Mouse (Mus musculus) heart, postnatal 0 days (tissue): ENCODE results near the gene Zfp710. TPM values are rescaled to one million over a fixed set of nuclear protein-coding genes. Genes with fewer than 3 reads are reported as not detected.

ENCODE experiments used
- ATAC-seq: fragments of 200-750 bp; cut with Nextera tagmentation; 2 replicates; pipeline ENCODE4 v1.8.0; 2017; ENCODE audit warnings: low read depth, moderate number of reproducible peaks, moderate library complexity; ENCODE audit not compliant: insufficient read depth
- DNase-seq: peaks from one replicate; pipeline ENCODE4 v3.0.0-alpha.2; 2016; ENCODE audit warnings: low spot score
- H3K27ac ChIP-seq: fragments of 300-500 bp; sonication (generic); 2 replicates; pipeline ENCODE4 v1.5.1; 2014; ENCODE audit warnings: low read depth, mild to moderate bottlenecking
- H3K27me3 ChIP-seq: fragments of 300-500 bp; sonication (generic); 2 replicates; pipeline ENCODE4 v1.6.1; 2014; ENCODE audit warnings: low read length, mixed read lengths; ENCODE audit not compliant: control insufficient read depth, insufficient read depth
- H3K36me3 ChIP-seq: fragments of 300-500 bp; sonication (generic); replicated peaks from 2 replicates; pipeline ENCODE4 v1.6.1; 2014; ENCODE audit warnings: low read length, mixed read lengths; ENCODE audit not compliant: control insufficient read depth, insufficient read depth
- H3K4me1 ChIP-seq: fragments of 300-500 bp; sonication (generic); 2 replicates; pipeline ENCODE4 v1.6.1; 2014; ENCODE audit warnings: antibody characterized with exemption; ENCODE audit not compliant: control insufficient read depth, insufficient read depth
- H3K4me2 ChIP-seq: fragments of 300-500 bp; sonication (generic); 2 replicates; pipeline ENCODE4 v1.6.1; 2014; ENCODE audit warnings: low read depth, mild to moderate bottlenecking, low read length, moderate library complexity
- H3K4me3 ChIP-seq: fragments of 300-500 bp; sonication (generic); 2 replicates; pipeline ENCODE4 v1.5.1; 2014; ENCODE audit warnings: low read depth, low read length
- H3K9ac ChIP-seq: fragments of 300-500 bp; sonication (generic); replicated peaks from 2 replicates; pipeline ENCODE4 v1.6.1; 2014; ENCODE audit warnings: low read depth, low read length, mixed read lengths
- H3K9me3 ChIP-seq: fragments of 300-500 bp; sonication (generic); replicated peaks from 2 replicates; pipeline ENCODE4 v1.6.1; 2016; ENCODE audit warnings: low read length; ENCODE audit not compliant: control insufficient read depth
- CTCF ChIP-seq: IDR thresholded peaks from 2 replicates; pipeline ENCODE4 v1.5.1; 2016; ENCODE audit warnings: antibody characterized with exemption, control low read depth, low read depth
- EP300 ChIP-seq: IDR thresholded peaks from 2 replicates; pipeline ENCODE4 v1.6.1; 2016; ENCODE audit warnings: antibody characterized with exemption, low read depth
- WGBS: fragments of 180-500 bp; shearing (Covaris S2); extraction: QIAGEN DNeasy Blood & Tissue Kit; methylation state at CpG from one replicate; pipeline ENCODE4 v1.1.7; 2014; 5-methylcytosine and 5-hydroxymethylcytosine counted together
- polyA plus RNA-seq: library from polyadenylated mRNA; unstranded; fragments of >200 nt; fragmentation: Nextera tagmentation; extraction: Ambion mirVana; gene quantifications from 2 replicates; pipeline ENCODE4 v1.2.1, GENCODE M21; 2015
- total RNA-seq: library from RNA; depleted of rRNA; stranded (reverse); fragments of >200 nt; gene quantifications from 2 replicates; pipeline ENCODE4 v1.2.3, GENCODE M21; 2014; ENCODE audit warnings: low replicate concordance

Gene Zfp710
- total and polyA plus RNA-seq, 2 experiments from 2014 or later = 7.5 to 29.7 TPM

DNA sequence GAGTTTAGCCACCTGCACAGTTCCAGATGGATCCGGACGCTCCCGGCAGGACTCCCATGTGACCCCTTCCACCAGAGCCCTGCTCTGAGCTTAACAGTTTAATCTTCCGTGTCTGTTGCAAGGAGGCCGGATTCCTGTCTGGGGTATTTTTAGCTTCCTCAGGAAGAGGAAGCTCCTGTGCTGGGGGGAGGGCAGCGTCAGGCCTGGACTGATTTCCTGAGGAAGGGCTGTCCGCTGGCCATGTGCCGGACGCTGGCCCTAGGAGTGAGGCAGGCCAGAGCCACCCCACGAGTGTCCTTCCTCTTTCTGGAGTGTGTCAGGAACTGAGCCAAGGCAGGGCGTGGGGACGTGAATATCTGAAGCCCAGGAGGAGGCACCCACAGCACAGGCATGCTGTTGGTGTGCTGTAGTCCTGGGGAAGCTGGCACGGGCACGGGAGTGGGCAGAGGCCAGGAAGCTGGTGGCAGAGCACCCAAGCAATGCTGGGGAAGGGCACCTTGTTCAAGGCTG, 54.2 kb downstream of the Zfp710 start:
- Histone ChIP-seq H3K4me2 (peak overlapping the region; percentile 44), H3K27ac (peak overlapping the region; percentile 95), H3K27me3 (no peaks in the 10 kb centered on the region), H3K9me3 (no peaks in the 10 kb centered on the region), H3K4me1 (peaks cover 50% of the 10 kb centered on the region), H3K9ac (no peak overlapping the region), H3K36me3 (peaks cover 13% of the 10 kb centered on the region), H3K4me3 (no peak overlapping the region)
- ATAC-seq (peak; percentile 81), DNase-seq (peak; percentile 96)
- TF ChIP-seq CTCF (no peak), EP300 (peak; percentile 99)
- 2% methylated on average over 14 of the region's 14 CpGs for WGBS

DNA sequence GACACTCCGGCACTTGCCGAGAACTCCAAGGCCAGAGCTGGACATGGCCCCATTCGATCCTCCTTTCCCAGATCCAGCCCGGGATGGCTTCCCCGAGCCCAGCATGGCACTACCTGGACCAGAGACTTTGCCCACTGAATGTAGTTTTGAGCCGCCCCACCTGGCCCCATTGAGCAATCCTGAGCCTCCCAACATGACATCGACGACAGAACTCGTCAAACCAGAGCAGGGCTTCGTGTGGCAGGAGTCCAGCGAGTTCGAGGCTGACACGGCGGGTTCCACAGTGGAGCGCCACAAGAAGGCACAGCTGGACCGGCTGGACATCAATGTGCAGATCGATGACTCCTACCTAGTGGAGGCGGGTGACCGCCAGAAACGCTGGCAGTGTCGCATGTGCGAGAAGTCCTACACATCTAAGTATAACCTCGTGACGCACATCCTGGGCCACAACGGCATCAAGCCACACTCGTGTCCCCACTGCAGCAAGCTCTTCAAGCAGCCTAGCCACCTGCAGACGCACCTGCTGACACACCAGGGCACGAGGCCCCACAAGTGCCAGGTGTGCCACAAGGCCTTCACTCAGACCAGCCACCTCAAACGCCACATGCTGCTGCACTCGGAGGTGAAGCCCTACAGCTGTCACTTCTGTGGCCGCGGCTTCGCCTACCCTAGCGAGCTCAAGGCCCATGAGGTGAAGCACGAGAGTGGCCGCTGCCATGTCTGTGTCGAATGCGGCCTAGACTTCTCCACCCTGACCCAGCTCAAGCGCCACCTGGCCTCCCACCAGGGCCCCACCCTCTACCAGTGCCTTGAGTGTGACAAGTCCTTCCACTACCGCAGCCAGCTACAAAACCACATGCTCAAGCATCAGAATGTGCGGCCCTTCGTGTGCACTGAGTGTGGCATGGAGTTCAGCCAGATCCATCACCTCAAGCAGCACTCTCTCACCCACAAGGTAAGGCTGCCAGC, 57.3 kb downstream of the Zfp710 start:
- no peak for ATAC-seq
- no peaks in the 10 kb centered on the region for H3K9me3 ChIP-seq
- 84% methylated on average over 41 of the region's 42 CpGs for WGBS
- peaks cover 23% of the 10 kb centered on the region for H3K4me1 ChIP-seq
- H3K9ac ChIP-seq = no peak overlapping the region
- TF ChIP-seq EP300 = no peak
- no peak for DNase-seq
- peaks cover 23% of the 10 kb centered on the region for H3K36me3 ChIP-seq
- H3K27ac ChIP-seq = 0 out of 2 replicates have a peak overlapping the region, but pooled peaks have one; percentile 2
- H3K4me2 ChIP-seq = no peak overlapping the region
- H3K4me3 ChIP-seq = no peak overlapping the region
- H3K27me3 ChIP-seq = no peaks in the 10 kb centered on the region

DNA sequence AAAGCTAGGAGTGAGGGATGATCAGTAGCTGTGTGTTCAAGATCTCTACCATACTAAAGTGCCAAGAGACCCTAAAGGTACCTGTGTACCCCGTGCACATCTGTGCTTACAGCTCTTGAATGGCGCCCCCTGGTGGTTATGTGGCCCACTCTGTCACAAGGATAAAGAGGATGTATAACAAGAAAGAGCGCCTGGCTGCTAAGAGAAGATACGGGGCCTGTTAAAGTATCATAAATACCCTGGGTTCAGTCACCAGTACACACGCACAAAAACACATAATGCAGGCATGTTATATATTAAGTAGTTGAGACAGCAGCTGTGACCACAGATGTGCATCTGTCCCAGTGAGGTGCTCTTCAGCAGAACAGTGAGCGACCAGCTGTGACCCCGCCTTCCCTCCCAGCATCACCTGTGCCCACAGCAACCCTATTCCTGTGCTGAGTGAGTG, 59.9 kb downstream of the Zfp710 start:
- Histone ChIP-seq H3K4me1 (no peaks in the 10 kb centered on the region), H3K36me3 (peaks cover 46% of the 10 kb centered on the region), H3K9me3 (no peaks in the 10 kb centered on the region), H3K27me3 (no peaks in the 10 kb centered on the region), H3K27ac (no peak overlapping the region), H3K4me3 (no peak overlapping the region), H3K9ac (no peak overlapping the region), H3K4me2 (no peak overlapping the region)
- DNase-seq (peak; percentile 57), ATAC-seq (peak; percentile 25; the same call in 1 of the 2 replicates)
- 56% methylated on average over 7 of the region's 7 CpGs for WGBS
- TF ChIP-seq CTCF = peak; percentile 81
- TF ChIP-seq EP300 = no peak

DNA sequence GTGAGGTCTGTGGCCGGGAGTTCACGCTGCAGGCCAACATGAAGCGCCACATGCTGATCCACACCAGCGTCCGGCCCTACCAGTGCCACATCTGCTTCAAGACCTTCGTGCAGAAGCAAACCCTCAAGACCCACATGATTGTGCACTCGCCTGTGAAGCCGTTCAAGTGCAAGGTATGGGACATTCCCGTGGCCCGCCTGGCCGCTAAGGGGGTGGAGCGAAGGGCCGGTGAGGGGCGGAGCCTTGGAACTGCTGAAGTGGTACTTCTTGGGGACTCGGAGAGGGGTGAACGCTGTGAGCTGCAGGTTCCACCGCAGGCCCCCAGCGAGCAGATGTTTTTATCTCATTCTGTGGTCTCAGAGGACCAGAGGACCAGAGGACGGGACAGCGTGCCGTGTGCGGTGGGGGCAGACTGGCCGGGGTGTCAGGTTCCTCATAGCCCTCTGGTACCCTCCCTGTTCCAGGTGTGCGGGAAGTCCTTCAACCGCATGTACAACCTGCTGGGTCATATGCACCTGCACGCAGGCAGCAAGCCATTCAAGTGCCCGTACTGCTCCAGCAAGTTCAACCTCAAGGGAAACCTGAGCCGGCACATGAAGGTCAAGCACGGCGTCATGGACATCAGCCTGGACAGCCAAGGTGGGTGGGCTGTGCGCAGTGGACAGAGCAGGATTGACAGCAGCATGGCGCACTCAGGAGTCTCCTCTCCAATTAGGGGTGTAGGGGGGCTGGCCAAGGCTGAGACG, 61.5 kb downstream of the Zfp710 start:
- no peaks in the 10 kb centered on the region for H3K4me1 ChIP-seq
- ATAC-seq = peak; percentile 15

DNA sequence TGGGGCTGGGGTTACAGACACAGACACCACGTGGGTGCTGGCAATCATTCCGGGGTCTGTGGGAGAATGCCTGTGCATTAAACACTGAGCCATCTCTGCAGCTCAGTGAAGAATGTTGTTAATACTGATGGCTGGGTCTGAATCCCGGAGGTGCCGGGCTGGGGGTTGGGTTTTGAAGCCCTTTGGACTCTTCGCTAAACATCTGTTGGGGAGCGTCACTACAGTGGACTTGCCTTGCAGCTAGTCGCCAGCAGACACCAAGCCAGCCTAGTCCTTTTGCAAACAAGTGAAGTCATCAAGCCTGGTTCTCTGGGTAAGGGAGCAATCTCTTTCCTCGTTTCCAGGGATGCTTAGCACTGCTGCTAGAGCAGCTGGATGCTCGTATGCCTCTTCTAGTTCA, 63.6 kb downstream of the Zfp710 start:
- no peak overlapping the region for H3K27ac ChIP-seq

More for the DNA sequence above, 61.5 kb downstream of the Zfp710 start:
- Histone ChIP-seq H3K27ac (peak overlapping the region; percentile 35; the same call in 1 of the 2 replicates), H3K27me3 (no peaks in the 10 kb centered on the region), H3K9me3 (no peaks in the 10 kb centered on the region), H3K9ac (no peak overlapping the region), H3K4me2 (no peak overlapping the region), H3K4me3 (no peak overlapping the region), H3K36me3 (peaks cover 62% of the 10 kb centered on the region)
- TF ChIP-seq CTCF = no peak
- TF ChIP-seq EP300 = 0 out of 2 replicates have a peak, but pooled peaks have one; percentile 21
- DNase-seq = no peak
- WGBS = 72% methylated on average over 33 of the region's 33 CpGs

More for the DNA sequence above, 63.6 kb downstream of the Zfp710 start:
- TF ChIP-seq EP300 (no peak), CTCF (no peak)
- 79% methylated on average over 9 of the region's 9 CpGs for WGBS
- Histone ChIP-seq H3K36me3 (peaks cover 70% of the 10 kb centered on the region), H3K27me3 (no peaks in the 10 kb centered on the region), H3K9ac (no peak overlapping the region), H3K9me3 (no peaks in the 10 kb centered on the region), H3K4me1 (peaks cover 15% of the 10 kb centered on the region; the same call in 1 of the 2 replicates), H3K4me2 (no peak overlapping the region), H3K4me3 (no peak overlapping the region)
- no peak for ATAC-seq
- no peak for DNase-seq
